ENCODE assay signal across 8 mouse cellular contexts in genomic region chr2:127832103-127832832, GRCm38 (mm10). TPM values are rescaled to one million over a fixed set of nuclear protein-coding genes. Genes with fewer than 3 reads are reported as not detected.
DNase-seq lines count a peak whose midpoint lies in the region; ATAC-seq lines count a peak whose summit lies in the region.

No protein-coding gene starts in this region.

- H3K4me2 ChIP-seq in heart, embryonic 13.5 days, result peak overlapping the region; percentile 89
- peak overlapping the region; percentile 35 for H3K4me2 ChIP-seq in embryonic facial prominence, embryonic 11.5 days (ENCODE audit: low read depth, low read length)
- peak overlapping the region; percentile 71 for H3K4me2 ChIP-seq in intestine, embryonic 14.5 days (ENCODE audit: low read length)
- H3K4me2 ChIP-seq in midbrain, embryonic 13.5 days (replicated peaks), result peak overlapping the region; percentile 78

- H3K4me3 ChIP-seq in heart, embryonic 13.5 days, result peak overlapping the region; percentile 87
- peak overlapping the region; percentile 83 for H3K4me3 ChIP-seq in embryonic facial prominence, embryonic 11.5 days (ENCODE audit: low read depth, low read length)
- H3K4me3 ChIP-seq in intestine, embryonic 14.5 days (ENCODE audit: low read depth, low read length), result peak overlapping the region; percentile 65
- H3K4me3 ChIP-seq in midbrain, embryonic 13.5 days (replicated peaks), result peak overlapping the region; percentile 60

- H3K4me1 ChIP-seq in heart, embryonic 13.5 days, result peaks cover 15% of the 10 kb centered on the region
- H3K4me1 ChIP-seq in embryonic facial prominence, embryonic 11.5 days (ENCODE audit: control insufficient read depth, insufficient read depth, low read length), result no peaks in the 10 kb centered on the region
- 0 out of 2 replicates have a peak, but pooled peaks cover 2% of the 10 kb centered on the region for H3K4me1 ChIP-seq in intestine, embryonic 14.5 days (replicated peaks; ENCODE audit: control insufficient read depth, insufficient read depth, low read length)
- H3K4me1 ChIP-seq in midbrain, embryonic 13.5 days (replicated peaks), result peaks cover 15% of the 10 kb centered on the region

- intact Hi-C loops in heart, postnatal 14 days (cut with DNase I), result no loop called here

- H3K27me3 ChIP-seq in heart, embryonic 13.5 days (replicated peaks), result peaks cover 28% of the 10 kb centered on the region
- H3K27me3 ChIP-seq in embryonic facial prominence, embryonic 11.5 days (ENCODE audit: control insufficient read depth, insufficient read depth, low read length), result no peaks in the 10 kb centered on the region
- H3K27me3 ChIP-seq in intestine, embryonic 14.5 days (replicated peaks; ENCODE audit: control insufficient read depth, insufficient read depth, low read length), result no peaks in the 10 kb centered on the region; the same call in 1 of the 2 replicates
- no peaks in the 10 kb centered on the region for H3K27me3 ChIP-seq in midbrain, embryonic 13.5 days

- ATAC-seq in heart, embryonic 13.5 days (ENCODE audit: extremely low read depth, insufficient number of reproducible peaks, low FRiP score, low TSS enrichment), result peak; percentile 8; the same call in 1 of the 2 replicates
- 0 out of 2 replicates have a peak, but pooled peaks have one; percentile 10 for ATAC-seq in embryonic facial prominence, embryonic 11.5 days (replicated peaks; ENCODE audit: insufficient number of reproducible peaks, low FRiP score, low TSS enrichment, low read depth)
- peak; percentile 28; the same call in 1 of the 2 replicates for ATAC-seq in intestine, embryonic 14.5 days (replicated peaks; ENCODE audit: low FRiP score, low TSS enrichment, low read depth)
- ATAC-seq in midbrain, embryonic 13.5 days, result peak; percentile 66

- WGBS in heart, embryonic 13.5 days, result 41% methylated on average over 11 of the region's 11 CpGs
- 40% methylated on average over 11 of the region's 11 CpGs for WGBS in embryonic facial prominence, embryonic 11.5 days
- WGBS in intestine, embryonic 14.5 days, result 39% methylated on average over 11 of the region's 11 CpGs
- WGBS in midbrain, embryonic 13.5 days, result 41% methylated on average over 11 of the region's 11 CpGs

- no peaks in the 10 kb centered on the region for H3K9me3 ChIP-seq in heart, embryonic 13.5 days
- H3K9me3 ChIP-seq in embryonic facial prominence, embryonic 11.5 days (replicated peaks; ENCODE audit: control insufficient read depth, low read length), result no peaks in the 10 kb centered on the region
- no peaks in the 10 kb centered on the region for H3K9me3 ChIP-seq in intestine, embryonic 14.5 days (ENCODE audit: control insufficient read depth, low read length)
- no peaks in the 10 kb centered on the region for H3K9me3 ChIP-seq in midbrain, embryonic 13.5 days

- H3K36me3 ChIP-seq in heart, embryonic 13.5 days, result peaks cover 8% of the 10 kb centered on the region
- no peaks in the 10 kb centered on the region for H3K36me3 ChIP-seq in embryonic facial prominence, embryonic 11.5 days (replicated peaks; ENCODE audit: control insufficient read depth, insufficient read depth, low read depth, low read length)
- H3K36me3 ChIP-seq in intestine, embryonic 14.5 days (ENCODE audit: control insufficient read depth, insufficient read depth, low read length), result peaks cover 9% of the 10 kb centered on the region
- no peaks in the 10 kb centered on the region for H3K36me3 ChIP-seq in midbrain, embryonic 13.5 days

- no peak for DNase-seq in heart, postnatal 14 days
- no peak for DNase-seq in embryonic facial prominence, embryonic 11.5 days (ENCODE audit: low spot score)
- DNase-seq in intestine, embryonic 14.5 days (ENCODE audit: low spot score), result no peak
- no peak for DNase-seq in adrenal gland, adult 18-20 months (ENCODE audit: low spot score in 2 of 2)
- no peak for DNase-seq in left cerebral cortex, adult 11 months (ENCODE audit: low spot score)
- DNase-seq in right cerebral cortex, adult 2 months (ENCODE audit: low spot score in 2 of 2), result no peak

- peak overlapping the region; percentile 75 for H3K9ac ChIP-seq in heart, embryonic 13.5 days
- peak overlapping the region; percentile 74 for H3K9ac ChIP-seq in embryonic facial prominence, embryonic 11.5 days (replicated peaks; ENCODE audit: low read length)
- H3K9ac ChIP-seq in intestine, embryonic 14.5 days (ENCODE audit: low read length), result peak overlapping the region; percentile 34; the same call in 1 of the 2 replicates
- peak overlapping the region; percentile 51; the same call in 1 of the 2 replicates for H3K9ac ChIP-seq in midbrain, embryonic 13.5 days (replicated peaks)

- H3K27ac ChIP-seq in heart, embryonic 13.5 days (replicated peaks), result no peak overlapping the region
- H3K27ac ChIP-seq in embryonic facial prominence, embryonic 11.5 days (replicated peaks; ENCODE audit: low read depth, low read length), result no peak overlapping the region
- no peak overlapping the region for H3K27ac ChIP-seq in intestine, embryonic 14.5 days (ENCODE audit: low read depth)
- no peak overlapping the region for H3K27ac ChIP-seq in midbrain, embryonic 13.5 days

RNA-seq across cellular contexts. Expression of gene Bub1, which starts 0.6 kb away (rescaled TPM):
- polyA plus RNA-seq in heart, embryonic 13.5 days (2015; fragmentation: Nextera tagmentation; extraction: Ambion mirVana), result 40.6 and 43.4 TPM in 2 replicates
- 1 to 10 TPM; 2.1 to 2.4 TPM for total RNA-seq in heart, postnatal 14 days (2021)
- polyA plus RNA-seq in embryonic facial prominence, embryonic 11.5 days (2014; fragmentation: Nextera tagmentation; extraction: Ambion mirVana), result 31.1 and 37.9 TPM in 2 replicates
- 20.2 and 23.5 TPM in 2 replicates for polyA plus RNA-seq in intestine, embryonic 14.5 days (2014; fragmentation: Nextera tagmentation; extraction: Ambion mirVana)
- polyA plus RNA-seq in midbrain, embryonic 13.5 days (2015; fragmentation: Nextera tagmentation; extraction: Ambion mirVana), result 24.4 and 26.4 TPM in 2 replicates
- total RNA-seq in adrenal gland, adult 18-20 months (2021), result under 1 TPM; 0.35 to 0.53 TPM

RNA-seq across cellular contexts. Expression of gene Acoxl, which starts 6.4 kb away (rescaled TPM):
- polyA plus RNA-seq in heart, embryonic 13.5 days (2015; fragmentation: Nextera tagmentation; extraction: Ambion mirVana), result 0.11 and 0.12 TPM in 2 replicates
- total RNA-seq in heart, postnatal 14 days (2021), result not detected
- polyA plus RNA-seq in embryonic facial prominence, embryonic 11.5 days (2014; fragmentation: Nextera tagmentation; extraction: Ambion mirVana), result 0.31 and 0.39 TPM in 2 replicates
- polyA plus RNA-seq in intestine, embryonic 14.5 days (2014; fragmentation: Nextera tagmentation; extraction: Ambion mirVana), result 0.19 and 0.23 TPM in 2 replicates
- polyA plus RNA-seq in midbrain, embryonic 13.5 days (2015; fragmentation: Nextera tagmentation; extraction: Ambion mirVana), result 0.07 TPM in 1 of 2 replicates, not detected in the other
- 1 to 10 TPM in 1 of 2 experiments, under 1 TPM in 1; 0.38 to 1.2 TPM for total RNA-seq in adrenal gland, adult 18-20 months (2021)

RNA-seq across cellular contexts. Expression of gene Mtln, which starts 40.0 kb away (rescaled TPM):
- 43.2 and 45.1 TPM in 2 replicates for polyA plus RNA-seq in heart, embryonic 13.5 days (2015; fragmentation: Nextera tagmentation; extraction: Ambion mirVana)
- total RNA-seq in heart, postnatal 14 days (2021), result 10 to 100 TPM; 39.6 to 42.4 TPM
- polyA plus RNA-seq in embryonic facial prominence, embryonic 11.5 days (2014; fragmentation: Nextera tagmentation; extraction: Ambion mirVana), result 23.0 and 24.0 TPM in 2 replicates
- polyA plus RNA-seq in intestine, embryonic 14.5 days (2014; fragmentation: Nextera tagmentation; extraction: Ambion mirVana), result 38.3 and 43.7 TPM in 2 replicates
- polyA plus RNA-seq in midbrain, embryonic 13.5 days (2015; fragmentation: Nextera tagmentation; extraction: Ambion mirVana), result 29.5 and 32.1 TPM in 2 replicates
- 100 to 1,000 TPM in 1 of 2 experiments, 10 to 100 TPM in 1; 75.4 to 115 TPM for total RNA-seq in adrenal gland, adult 18-20 months (2021)

RNA-seq across cellular contexts. Expression of gene Nphp1, which starts 43.6 kb away (rescaled TPM):
- 14.9 and 16.4 TPM in 2 replicates for polyA plus RNA-seq in heart, embryonic 13.5 days (2015; fragmentation: Nextera tagmentation; extraction: Ambion mirVana)
- total RNA-seq in heart, postnatal 14 days (2021), result 1 to 10 TPM; 7.4 to 9.0 TPM
- 34.2 and 36.8 TPM in 2 replicates for polyA plus RNA-seq in embryonic facial prominence, embryonic 11.5 days (2014; fragmentation: Nextera tagmentation; extraction: Ambion mirVana)
- 20.6 and 22.7 TPM in 2 replicates for polyA plus RNA-seq in intestine, embryonic 14.5 days (2014; fragmentation: Nextera tagmentation; extraction: Ambion mirVana)
- 20.4 and 21.7 TPM in 2 replicates for polyA plus RNA-seq in midbrain, embryonic 13.5 days (2015; fragmentation: Nextera tagmentation; extraction: Ambion mirVana)
- 10 to 100 TPM; 18.3 to 19.4 TPM for total RNA-seq in adrenal gland, adult 18-20 months (2021)

Comparison
In these comparisons a context has a peak if more than half of its experiments do, and no peak if none do; other contexts are left out.
1. ATAC-seq: peak in every context shown above with its lines; median percentile 66 in midbrain, embryonic 13.5 days; 28 in intestine, embryonic 14.5 days; 10 in embryonic facial prominence, embryonic 11.5 days; 8 in heart, embryonic 13.5 days.
2. H3K4me2 ChIP-seq: peak in every context shown above with its lines; median percentile 89 in heart, embryonic 13.5 days; 78 in midbrain, embryonic 13.5 days; 71 in intestine, embryonic 14.5 days; 35 in embryonic facial prominence, embryonic 11.5 days.